Mouse (Mus musculus): ENCODE results near the gene A630076J17Rik. TPM values are rescaled to one million over a fixed set of nuclear protein-coding genes. Genes with fewer than 3 reads are reported as not detected.

Gene A630076J17Rik
- total and polyA plus RNA-seq, 3 experiments = not detected

Other genes with a start within 250 kb of the A630076J17Rik start
- 0.84 and 0.85 TPM in 2 replicates for gene Kcna3, start 194.4 kb upstream of the A630076J17Rik start, total RNA-seq (2012; rRNA removed)
- gene Kcna3, start 194.4 kb upstream of the A630076J17Rik start, total RNA-seq (2014; rRNA removed) = not detected in 2 replicates
- gene Kcna3, start 194.4 kb upstream of the A630076J17Rik start, polyA plus RNA-seq (2012; ENCODE audit: insufficient read length, low read depth) = not detected in 2 replicates
- not detected in 2 replicates for gene Kcna2, start 129.5 kb upstream of the A630076J17Rik start, total RNA-seq (2012; rRNA removed)
- gene Kcna2, start 129.5 kb upstream of the A630076J17Rik start, total RNA-seq (2014; rRNA removed) = not detected in 2 replicates
- not detected in 2 replicates for gene Kcna2, start 129.5 kb upstream of the A630076J17Rik start, polyA plus RNA-seq (2012; ENCODE audit: insufficient read length, low read depth)
- not detected in 2 replicates for gene Kcna10, start 47.6 kb upstream of the A630076J17Rik start, total RNA-seq (2012; rRNA removed)
- not detected in 2 replicates for gene Kcna10, start 47.6 kb upstream of the A630076J17Rik start, total RNA-seq (2014; rRNA removed)
- gene Kcna10, start 47.6 kb upstream of the A630076J17Rik start, polyA plus RNA-seq (2012; ENCODE audit: insufficient read length, low read depth) = not detected in 2 replicates
- gene Cym, start 8.9 kb upstream of the A630076J17Rik start, total RNA-seq (2012; rRNA removed) = not detected in 2 replicates
- gene Cym, start 8.9 kb upstream of the A630076J17Rik start, total RNA-seq (2014; rRNA removed) = not detected in 2 replicates
- not detected in 2 replicates for gene Cym, start 8.9 kb upstream of the A630076J17Rik start, polyA plus RNA-seq (2012; ENCODE audit: insufficient read length, low read depth)
- not detected in 2 replicates for gene Prok1, start 9.1 kb downstream of the A630076J17Rik start, total RNA-seq (2012; rRNA removed)
- gene Prok1, start 9.1 kb downstream of the A630076J17Rik start, total RNA-seq (2014; rRNA removed) = not detected in 2 replicates
- not detected in 2 replicates for gene Prok1, start 9.1 kb downstream of the A630076J17Rik start, polyA plus RNA-seq (2012; ENCODE audit: insufficient read length, low read depth)
- 119 and 142 TPM in 2 replicates for gene Lamtor5, start 48.2 kb downstream of the A630076J17Rik start, total RNA-seq (2012; rRNA removed)
- gene Lamtor5, start 48.2 kb downstream of the A630076J17Rik start, total RNA-seq (2014; rRNA removed) = 162 and 183 TPM in 2 replicates
- gene Lamtor5, start 48.2 kb downstream of the A630076J17Rik start, polyA plus RNA-seq (2012; ENCODE audit: insufficient read length, low read depth) = 113 and 137 TPM in 2 replicates
- 0.08 TPM in 1 of 2 replicates, not detected in the other for gene Slc16a4, start 60.6 kb downstream of the A630076J17Rik start, total RNA-seq (2012; rRNA removed)
- not detected in 2 replicates for gene Slc16a4, start 60.6 kb downstream of the A630076J17Rik start, total RNA-seq (2014; rRNA removed)
- 0.45 and 0.60 TPM in 2 replicates for gene Slc16a4, start 60.6 kb downstream of the A630076J17Rik start, polyA plus RNA-seq (2012; ENCODE audit: insufficient read length, low read depth)
- gene Rbm15, start 103.1 kb downstream of the A630076J17Rik start, total RNA-seq (2012; rRNA removed) = 26.0 and 30.5 TPM in 2 replicates
- 15.2 and 17.0 TPM in 2 replicates for gene Rbm15, start 103.1 kb downstream of the A630076J17Rik start, total RNA-seq (2014; rRNA removed)
- gene Rbm15, start 103.1 kb downstream of the A630076J17Rik start, polyA plus RNA-seq (2012; ENCODE audit: insufficient read length, low read depth) = 14.5 and 17.2 TPM in 2 replicates
- gene Kcnc4, start 228.9 kb downstream of the A630076J17Rik start, total RNA-seq (2012; rRNA removed) = not detected in 2 replicates
- gene Kcnc4, start 228.9 kb downstream of the A630076J17Rik start, total RNA-seq (2014; rRNA removed) = not detected in 2 replicates
- gene Kcnc4, start 228.9 kb downstream of the A630076J17Rik start, polyA plus RNA-seq (2012; ENCODE audit: insufficient read length, low read depth) = not detected in 2 replicates